Mouse (Mus musculus): ENCODE results near the gene Efna2. TPM values are rescaled to one million over a fixed set of nuclear protein-coding genes. Genes with fewer than 3 reads are reported as not detected.
A peak's percentile ranks its signal among the peaks of the same experiment; 100 is the strongest.
"Not testable (repeated sequence)": the region's sequence is repeated elsewhere in the genome, so short reads cannot be mapped to it uniquely, and the experiment has no call there.

Gene Efna2
- polyA plus RNA-seq, 1 experiment from 2014 or later = 50.7 TPM

DNA sequence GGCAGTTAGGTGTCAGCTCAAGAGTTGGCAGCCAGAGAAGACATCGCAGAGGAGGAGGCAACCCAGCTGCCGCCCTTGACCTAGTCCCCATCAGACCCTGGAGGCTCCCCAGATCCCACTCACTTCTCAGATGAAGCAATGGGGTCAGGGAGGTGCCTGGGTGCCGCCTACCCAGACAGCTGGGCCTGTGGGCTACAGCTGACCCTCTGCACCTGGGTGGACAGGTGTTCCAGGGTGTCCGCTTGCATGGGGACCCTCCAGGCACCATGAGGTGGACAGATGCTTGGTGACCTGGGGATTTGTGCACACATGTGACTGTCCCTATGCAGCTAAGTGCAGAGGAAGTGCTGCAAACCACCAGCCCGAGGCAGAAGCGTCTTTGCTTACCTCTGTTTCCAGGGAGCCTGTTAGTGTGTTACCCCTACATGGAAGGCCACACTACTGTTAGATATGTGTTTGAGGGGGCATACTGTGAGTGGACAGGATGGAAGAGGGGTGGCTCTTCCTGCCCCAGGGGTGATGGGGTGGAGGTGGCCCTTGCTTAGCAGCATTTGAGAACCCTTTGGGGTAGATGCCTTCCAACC lies 16.5 kb upstream of the Efna2 start:
- H3K4me2 ChIP-seq (ENCODE audit: low read depth, low read length, severe bottlenecking) = no peak overlapping the region
- no peak overlapping the region for H3K27ac ChIP-seq (ENCODE audit: low read depth, low read length)
- no peaks in the 10 kb centered on the region for H3K9me3 ChIP-seq (ENCODE audit: control insufficient read depth, low read length)
- H3K4me1 ChIP-seq (replicated peaks; ENCODE audit: control insufficient read depth, insufficient read depth, low read length) = peaks cover 50% of the 10 kb centered on the region
- no peak overlapping the region for H3K4me3 ChIP-seq (ENCODE audit: low read depth, low read length)
- H3K27me3 ChIP-seq (ENCODE audit: control insufficient read depth, insufficient read depth, low read length) = no peaks in the 10 kb centered on the region
- no peak overlapping the region for H3K9ac ChIP-seq (ENCODE audit: low read length)
- ATAC-seq (replicated peaks; ENCODE audit: low FRiP score) = no peak
- no peaks in the 10 kb centered on the region for H3K36me3 ChIP-seq (ENCODE audit: control insufficient read depth, insufficient read depth, low read length)
- WGBS = 72% methylated on average over 6 of the region's 6 CpGs
- DNase-seq (ENCODE audit: low spot score) = peak; percentile 59

DNA sequence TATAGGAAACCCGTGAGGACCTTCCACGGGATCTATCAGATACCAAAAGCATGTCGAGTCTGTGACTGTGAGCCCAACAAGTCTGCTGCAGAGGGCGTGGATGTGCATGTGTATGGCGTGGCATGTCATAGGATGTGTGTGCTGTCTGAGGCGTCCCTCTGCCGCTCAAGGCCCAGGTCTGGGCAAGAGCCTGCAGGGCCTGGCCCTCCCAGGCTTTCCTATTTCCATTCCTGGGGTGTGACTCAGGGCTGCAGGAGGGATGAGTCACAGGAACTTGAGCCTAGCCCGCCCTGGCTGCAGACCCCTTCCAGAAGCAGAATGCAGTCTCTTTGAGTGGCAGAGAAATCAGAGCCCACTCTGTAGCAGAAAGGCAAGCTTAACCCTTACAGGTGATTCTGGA lies 15.6 kb upstream of the Efna2 start:
- H3K9ac ChIP-seq (ENCODE audit: low read length) = no peak overlapping the region; the same call in 1 of the 2 replicates
- no peak overlapping the region for H3K4me3 ChIP-seq (ENCODE audit: low read depth, low read length)
- WGBS = 78% methylated on average over 8 of the region's 8 CpGs

DNA sequence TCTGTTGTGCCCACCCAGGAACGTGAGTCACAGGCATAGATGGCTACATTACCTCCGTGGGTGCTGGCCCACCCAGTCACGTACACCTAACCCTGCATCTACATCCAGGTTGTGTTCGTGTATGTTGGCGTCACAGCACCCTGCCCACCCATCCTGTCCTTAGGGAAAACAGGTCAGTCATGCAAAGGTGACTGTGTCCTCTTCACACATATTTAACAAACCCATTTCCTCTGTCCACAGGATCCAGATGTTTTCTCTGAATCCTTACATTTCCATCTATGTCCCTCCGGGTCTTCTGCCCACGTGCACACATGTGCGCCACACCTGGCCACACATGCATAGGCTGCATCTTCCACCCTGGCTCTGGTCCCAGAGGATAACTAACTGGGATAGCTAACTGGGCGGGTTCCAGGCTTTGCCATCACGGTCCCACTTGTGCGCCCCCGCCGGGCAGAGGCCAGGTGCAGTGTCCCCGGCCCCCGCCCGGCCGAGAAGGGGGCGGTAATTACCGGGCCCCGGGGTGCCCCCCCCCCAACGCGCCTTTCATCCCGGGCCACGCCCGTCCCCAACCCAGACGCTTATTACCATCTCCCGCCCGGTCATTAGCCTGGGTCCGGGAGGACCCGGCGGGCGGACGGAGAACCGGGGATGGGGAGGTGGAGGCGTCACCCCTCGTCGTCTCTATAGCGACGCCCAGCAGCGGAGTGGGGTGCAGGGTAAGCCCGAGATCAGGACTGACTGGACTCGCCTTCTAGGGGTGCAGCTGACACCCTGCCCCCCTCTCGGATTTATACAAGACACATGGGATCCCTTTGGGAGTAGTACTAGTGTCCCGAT lies 14.9 kb upstream of the Efna2 start:
- DNase-seq (ENCODE audit: low spot score) (peak; percentile 50), ATAC-seq (replicated peaks; ENCODE audit: low FRiP score) (no peak)
- no peaks in the 10 kb centered on the region for H3K36me3 ChIP-seq (ENCODE audit: control insufficient read depth, insufficient read depth, low read length)
- H3K27me3 ChIP-seq (ENCODE audit: control insufficient read depth, insufficient read depth, low read length) = no peaks in the 10 kb centered on the region
- WGBS = 10% methylated on average over 44 of the region's 44 CpGs
- H3K27ac ChIP-seq (ENCODE audit: low read depth, low read length) = peak overlapping the region; percentile 46; the same call in 1 of the 2 replicates
- peak overlapping the region; percentile 24 for H3K4me3 ChIP-seq (ENCODE audit: low read depth, low read length)
- peak overlapping the region; percentile 43 for H3K9ac ChIP-seq (ENCODE audit: low read length)
- H3K9me3 ChIP-seq (ENCODE audit: control insufficient read depth, low read length) = no peaks in the 10 kb centered on the region
- H3K4me2 ChIP-seq (ENCODE audit: low read depth, low read length, severe bottlenecking) = peak overlapping the region; percentile 75
- H3K4me1 ChIP-seq (replicated peaks; ENCODE audit: control insufficient read depth, insufficient read depth, low read length) = peaks cover 43% of the 10 kb centered on the region

More for the DNA sequence above, 15.6 kb upstream of the Efna2 start:
- DNase-seq (ENCODE audit: low spot score) (peak; percentile 54), ATAC-seq (replicated peaks; ENCODE audit: low FRiP score) (no peak)
- Histone ChIP-seq H3K27me3 (ENCODE audit: control insufficient read depth, insufficient read depth, low read length) (no peaks in the 10 kb centered on the region), H3K9me3 (ENCODE audit: control insufficient read depth, low read length) (no peaks in the 10 kb centered on the region), H3K4me2 (ENCODE audit: low read depth, low read length, severe bottlenecking) (no peak overlapping the region), H3K27ac (ENCODE audit: low read depth, low read length) (no peak overlapping the region), H3K36me3 (ENCODE audit: control insufficient read depth, insufficient read depth, low read length) (no peaks in the 10 kb centered on the region), H3K4me1 (replicated peaks; ENCODE audit: control insufficient read depth, insufficient read depth, low read length) (peaks cover 44% of the 10 kb centered on the region)

DNA sequence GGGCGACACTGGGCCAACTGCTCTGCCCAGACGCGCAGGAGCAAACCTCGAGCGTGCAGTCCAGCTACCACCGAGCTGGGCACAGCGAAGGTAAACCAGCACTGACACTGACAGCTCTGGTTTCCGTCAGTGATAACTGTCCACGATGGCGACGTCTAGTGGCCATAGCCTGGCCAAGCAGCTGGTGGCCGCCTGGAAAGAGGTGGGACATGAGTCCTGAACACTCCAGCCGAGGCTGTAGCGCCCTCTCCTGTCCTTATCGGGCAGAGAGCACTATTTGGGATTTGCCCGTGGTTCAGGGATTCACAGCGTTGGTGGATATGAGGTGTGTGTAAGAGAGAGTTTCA lies 14.3 kb upstream of the Efna2 start:
- H3K4me2 ChIP-seq (ENCODE audit: low read depth, low read length, severe bottlenecking) = peak overlapping the region; percentile 75
- peaks cover 3% of the 10 kb centered on the region; the same call in 1 of the 2 replicates for H3K36me3 ChIP-seq (ENCODE audit: control insufficient read depth, insufficient read depth, low read length)
- peak overlapping the region; percentile 24 for H3K4me3 ChIP-seq (ENCODE audit: low read depth, low read length)
- H3K27ac ChIP-seq (ENCODE audit: low read depth, low read length) = peak overlapping the region; percentile 46; the same call in 1 of the 2 replicates
- H3K27me3 ChIP-seq (ENCODE audit: control insufficient read depth, insufficient read depth, low read length) = no peaks in the 10 kb centered on the region
- WGBS = under 1% methylated on average over 17 of the region's 17 CpGs
- DNase-seq (ENCODE audit: low spot score) (peak; percentile 96), ATAC-seq (replicated peaks; ENCODE audit: low FRiP score) (peak; percentile 28)
- no peaks in the 10 kb centered on the region for H3K9me3 ChIP-seq (ENCODE audit: control insufficient read depth, low read length)
- peaks cover 41% of the 10 kb centered on the region for H3K4me1 ChIP-seq (replicated peaks; ENCODE audit: control insufficient read depth, insufficient read depth, low read length)
- H3K9ac ChIP-seq (ENCODE audit: low read length) = peak overlapping the region; percentile 43

DNA sequence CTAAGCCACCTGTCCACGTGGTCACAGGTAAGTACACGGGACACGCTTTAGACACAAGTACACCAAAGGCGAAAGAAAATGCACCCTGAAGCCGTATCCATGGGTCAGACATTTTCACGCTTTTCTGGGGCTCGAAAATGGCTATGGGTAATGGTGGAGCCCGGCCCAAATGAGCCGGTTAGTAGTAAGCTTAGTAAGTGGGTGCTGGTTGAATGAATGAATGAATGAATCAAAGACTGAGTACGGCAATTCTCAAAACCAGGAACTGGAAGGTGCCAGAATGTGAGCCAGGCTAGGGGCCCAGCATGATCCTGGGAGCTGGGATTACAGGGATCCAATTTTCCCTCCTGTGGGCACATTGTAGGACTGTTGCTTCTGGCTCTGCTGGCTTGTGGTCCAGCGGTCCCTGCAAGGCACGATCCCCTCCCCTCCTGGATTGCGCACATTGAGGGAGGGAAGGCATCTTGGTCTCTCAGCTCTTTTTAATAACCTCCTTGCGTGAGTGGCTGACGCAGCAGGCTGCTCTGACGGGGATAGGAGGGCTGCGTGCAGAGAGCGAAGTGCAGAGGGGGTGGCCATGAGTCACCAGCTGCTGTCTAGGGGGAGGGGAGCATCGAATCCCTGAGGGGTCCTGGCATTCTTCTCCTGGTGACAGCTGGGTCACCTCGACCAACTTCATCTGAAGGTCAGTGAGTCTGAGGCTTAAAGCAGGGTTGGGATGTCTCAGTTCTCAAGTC lies 13.7 kb upstream of the Efna2 start, which contains the start of gene Cirbp:
Gene Cirbp, plus strand, starts transcription at position 594 of the 737 bp plus-strand sequence.
- peaks cover 36% of the 10 kb centered on the region for H3K4me1 ChIP-seq (replicated peaks; ENCODE audit: control insufficient read depth, insufficient read depth, low read length)
- peak within 1 kb of the TSS; percentile 43 for H3K9ac ChIP-seq (ENCODE audit: low read length)
- no peaks in the 10 kb centered on the region for H3K27me3 ChIP-seq (ENCODE audit: control insufficient read depth, insufficient read depth, low read length)
- WGBS = 13% methylated on average over 20 of the region's 20 CpGs
- peaks cover 9% of the 10 kb centered on the region for H3K36me3 ChIP-seq (ENCODE audit: control insufficient read depth, insufficient read depth, low read length)
- H3K27ac ChIP-seq (ENCODE audit: low read depth, low read length) = peak within 1 kb of the TSS; percentile 99; the same call in 1 of the 2 replicates
- no peaks in the 10 kb centered on the region for H3K9me3 ChIP-seq (ENCODE audit: control insufficient read depth, low read length)
- ATAC-seq (replicated peaks; ENCODE audit: low FRiP score) (no peak), DNase-seq (ENCODE audit: low spot score) (peak; percentile 68)
- H3K4me3 ChIP-seq (ENCODE audit: low read depth, low read length) = peak within 1 kb of the TSS; percentile 24
- H3K4me2 ChIP-seq (ENCODE audit: low read depth, low read length, severe bottlenecking) = peak within 1 kb of the TSS; percentile 85

DNA sequence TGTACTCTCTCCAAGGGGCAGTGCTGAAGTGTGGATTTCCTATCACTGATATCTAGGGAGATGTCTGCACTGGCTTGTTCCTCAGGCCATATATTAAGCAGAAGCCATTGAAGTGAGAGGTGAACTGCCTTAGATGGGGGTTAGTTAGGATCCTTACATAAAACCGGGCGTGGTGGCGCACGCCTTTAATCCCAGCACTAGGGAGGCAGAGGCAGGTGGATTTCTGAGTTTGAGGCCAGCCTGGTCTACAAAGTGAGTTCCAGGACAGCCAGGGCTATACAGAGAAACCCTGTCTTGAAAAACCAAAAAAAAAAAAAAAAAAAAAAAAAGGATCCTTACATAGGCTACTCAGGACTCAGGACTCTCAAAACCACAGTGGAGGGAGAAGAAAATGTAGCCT lies 13.1 kb upstream of the Efna2 start:
- not testable (repeated sequence) for H3K4me2 ChIP-seq (ENCODE audit: low read depth, low read length, severe bottlenecking)

DNA sequence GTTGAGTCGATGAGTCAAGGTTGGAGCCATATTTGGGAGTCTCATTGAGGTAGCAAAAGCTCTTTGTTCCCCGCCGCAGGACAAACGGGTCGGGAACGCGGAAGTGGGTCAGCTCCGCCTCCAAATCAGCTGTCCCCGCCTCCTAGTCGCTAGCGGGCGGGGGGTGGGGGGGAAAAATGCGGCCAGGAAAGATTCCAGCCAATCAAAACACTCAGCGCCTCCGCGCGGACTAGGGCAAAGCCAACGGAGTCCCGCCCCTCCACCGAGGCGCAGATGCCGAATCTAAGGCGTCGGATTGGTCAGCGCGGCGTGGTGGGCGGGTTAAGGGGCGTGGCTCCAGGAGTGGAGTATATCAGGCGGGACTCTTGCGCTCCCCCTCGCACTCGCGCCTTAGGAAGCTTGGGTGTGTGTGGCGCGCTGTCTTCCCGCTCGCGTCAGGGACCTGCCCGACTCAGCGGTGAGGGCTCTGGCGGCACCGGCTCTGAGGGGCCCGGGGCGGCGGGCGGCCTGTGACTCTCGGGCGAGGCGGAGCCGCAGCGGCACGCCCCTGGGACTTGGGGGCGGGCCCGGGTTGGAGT lies 11.7 kb upstream of the Efna2 start:
- Histone ChIP-seq H3K27me3 (ENCODE audit: control insufficient read depth, insufficient read depth, low read length) (no peaks in the 10 kb centered on the region), H3K4me1 (replicated peaks; ENCODE audit: control insufficient read depth, insufficient read depth, low read length) (peaks cover 31% of the 10 kb centered on the region)
- ATAC-seq (replicated peaks; ENCODE audit: low FRiP score) = peak; percentile 89

More for the DNA sequence above, 13.1 kb upstream of the Efna2 start:
- Histone ChIP-seq H3K9ac (ENCODE audit: low read length) (peak overlapping the region; percentile 14; the same call in 1 of the 2 replicates), H3K4me1 (replicated peaks; ENCODE audit: control insufficient read depth, insufficient read depth, low read length) (peaks cover 30% of the 10 kb centered on the region), H3K27ac (ENCODE audit: low read depth, low read length) (0 out of 2 replicates have a peak overlapping the region, but pooled peaks have one; percentile 99), H3K36me3 (ENCODE audit: control insufficient read depth, insufficient read depth, low read length) (peaks cover 12% of the 10 kb centered on the region)
- H3K9me3 ChIP-seq (ENCODE audit: control insufficient read depth, low read length); DNase-seq (ENCODE audit: low spot score); ATAC-seq (replicated peaks; ENCODE audit: low FRiP score); H3K27me3 ChIP-seq (ENCODE audit: control insufficient read depth, insufficient read depth, low read length); H3K4me3 ChIP-seq (ENCODE audit: low read depth, low read length): not testable (repeated sequence)
- 83% methylated on average over 4 of the region's 4 CpGs for WGBS

More for the DNA sequence above, 11.7 kb upstream of the Efna2 start:
- H3K36me3 ChIP-seq (ENCODE audit: control insufficient read depth, insufficient read depth, low read length) = peaks cover 17% of the 10 kb centered on the region
- under 1% methylated on average over 55 of the region's 55 CpGs for WGBS
- peak overlapping the region; percentile 95 for H3K4me3 ChIP-seq (ENCODE audit: low read depth, low read length)
- peak overlapping the region; percentile 98 for H3K9ac ChIP-seq (ENCODE audit: low read length)
- peak overlapping the region; percentile 85 for H3K4me2 ChIP-seq (ENCODE audit: low read depth, low read length, severe bottlenecking)
- peak overlapping the region; percentile 99 for H3K27ac ChIP-seq (ENCODE audit: low read depth, low read length)
- DNase-seq (ENCODE audit: low spot score) = peak; percentile 99
- H3K9me3 ChIP-seq (ENCODE audit: control insufficient read depth, low read length) = no peaks in the 10 kb centered on the region

Data from forebrain, embryonic 11.5 days (tissue).